Mouse (Mus musculus) layer of hippocampus, adult 11-12 months (tissue): ENCODE results near the gene Nr1h2.

Experiments
- DNase-seq: peaks from one replicate; pipeline ENCODE4 v3.0.0; 2022; ENCODE audit warnings: low spot score

Gene Nr1h2

GRCm38 (mm10) chr7:44553826-44554225 lies at the start of gene Nr1h2:
Gene Nr1h2 (minus strand): TSS chr7:44553951.
- DNase-seq, result peak; percentile 95

DNA sequence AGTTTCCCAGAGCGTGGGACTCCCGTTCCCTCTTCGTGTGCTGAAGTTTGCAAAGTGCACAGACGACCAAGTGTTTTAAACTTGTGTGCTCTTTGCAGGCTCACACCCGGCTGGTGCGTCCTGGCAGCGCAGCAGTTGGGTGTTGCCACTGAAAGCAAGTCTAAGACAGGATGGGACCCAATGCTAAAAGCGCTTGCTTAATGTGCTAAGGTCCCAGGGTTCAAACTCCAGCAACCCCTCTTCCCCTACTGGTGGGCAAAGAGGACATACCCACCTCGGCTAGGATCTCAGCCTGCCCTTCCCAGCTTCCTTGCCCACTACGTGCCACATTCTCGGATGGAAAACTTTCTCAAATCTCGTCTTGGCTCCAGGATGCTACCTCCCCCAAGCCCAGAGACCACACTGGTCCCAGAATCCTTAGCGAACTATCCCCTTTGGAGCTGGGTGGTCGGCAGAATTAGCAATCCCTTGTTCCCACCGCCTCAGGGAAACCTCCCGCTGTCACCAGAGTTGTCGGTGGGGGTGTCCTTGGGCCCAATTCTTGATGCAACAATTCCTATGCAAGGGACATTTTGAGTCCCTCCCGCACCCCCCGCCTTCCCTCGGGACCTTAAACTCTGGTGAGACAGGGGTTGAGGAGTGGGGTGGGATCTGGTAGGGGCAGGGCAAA lies 49.6 kb upstream of the Nr1h2 start:
- DNase-seq, result no peak

DNA sequence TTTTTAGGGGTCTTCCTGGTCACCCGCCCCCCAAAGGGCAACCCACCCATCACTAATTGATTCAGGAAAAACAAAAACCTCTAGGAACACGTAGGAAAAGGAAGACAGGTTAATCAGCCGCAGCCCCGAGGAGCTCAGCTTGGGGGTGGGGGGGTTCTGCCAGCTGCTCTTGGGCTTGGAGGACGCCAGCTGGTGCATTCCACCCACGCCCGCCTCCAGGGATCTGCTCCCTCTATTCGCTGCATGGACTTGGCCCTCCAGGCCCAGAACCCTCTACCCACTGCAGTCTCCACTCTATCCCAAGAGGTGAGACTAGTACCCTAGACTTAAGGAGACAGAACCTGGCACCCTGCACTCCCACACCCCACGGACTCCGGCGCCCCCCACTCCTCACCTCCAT lies 48.7 kb upstream of the Nr1h2 start:
- DNase-seq, result peak; percentile 86

DNA sequence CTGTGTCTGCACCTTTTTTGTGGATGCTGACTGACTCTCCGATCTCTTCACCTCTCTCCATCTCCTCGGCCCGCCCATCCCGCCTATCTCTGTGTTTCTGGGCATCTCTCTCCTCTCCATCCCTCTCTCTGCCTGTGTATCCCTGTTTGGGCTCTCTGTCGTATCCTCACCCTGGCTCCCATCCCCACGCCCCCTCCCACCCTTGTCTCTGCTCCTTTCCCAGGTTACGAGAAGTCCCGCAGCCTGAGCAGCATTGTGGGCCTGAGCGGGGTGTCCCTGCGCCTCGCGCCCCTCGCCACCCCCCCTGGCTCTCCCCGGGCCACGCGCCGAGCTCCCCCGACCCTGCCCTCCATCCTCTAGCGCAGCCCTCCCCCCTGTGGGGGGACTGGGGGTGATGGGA lies 47.9 kb upstream of the Nr1h2 start:
- no peak for DNase-seq

DNA sequence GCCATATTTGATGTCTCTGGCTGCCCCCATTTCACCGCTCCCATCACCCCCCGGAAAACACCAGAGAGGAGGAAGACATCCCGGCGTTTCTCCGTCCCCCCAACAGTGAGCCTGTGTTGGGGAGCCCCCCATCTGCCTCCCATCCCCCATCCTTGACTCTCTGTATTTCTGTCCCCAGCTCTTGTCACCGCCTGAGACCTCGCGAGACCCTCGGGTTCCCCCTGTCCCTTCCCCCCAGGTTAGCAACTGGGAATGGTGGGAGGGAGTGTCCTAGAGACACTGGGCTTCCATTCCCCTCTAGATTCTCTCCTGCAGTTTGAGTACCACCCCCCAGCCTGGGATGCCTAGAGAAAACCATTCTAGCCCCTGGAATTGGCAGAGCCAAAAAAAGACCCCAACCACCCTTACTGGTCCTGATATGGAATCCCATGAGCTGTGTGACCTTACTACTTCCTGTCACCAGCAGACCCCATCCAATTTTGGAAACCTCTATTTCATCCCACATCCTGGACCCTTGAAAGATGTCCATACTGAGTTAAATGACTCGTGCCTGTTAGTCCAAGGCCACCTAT lies 47.0 kb upstream of the Nr1h2 start:
- DNase-seq, result no peak

DNA sequence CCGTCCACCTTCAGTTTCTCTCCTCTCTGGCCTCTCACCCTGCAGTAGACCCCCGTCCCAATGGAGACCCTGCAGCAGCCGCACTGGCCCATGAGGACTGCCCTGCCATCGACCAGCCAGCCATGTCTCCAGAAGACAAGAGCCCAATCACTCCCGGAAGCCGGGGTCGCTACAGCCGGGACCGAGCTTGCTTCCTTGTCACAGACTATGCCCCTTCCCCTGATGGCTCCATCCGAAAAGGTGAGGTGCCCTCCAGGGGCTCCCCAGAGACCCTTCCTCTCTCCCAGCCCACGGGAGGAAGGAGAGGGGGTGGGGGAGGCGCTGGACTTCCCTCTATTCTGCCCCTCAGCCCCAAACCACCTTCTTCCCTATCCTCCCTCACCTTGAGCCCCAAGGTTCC lies 44.6 kb upstream of the Nr1h2 start:
- DNase-seq, result no peak

DNA sequence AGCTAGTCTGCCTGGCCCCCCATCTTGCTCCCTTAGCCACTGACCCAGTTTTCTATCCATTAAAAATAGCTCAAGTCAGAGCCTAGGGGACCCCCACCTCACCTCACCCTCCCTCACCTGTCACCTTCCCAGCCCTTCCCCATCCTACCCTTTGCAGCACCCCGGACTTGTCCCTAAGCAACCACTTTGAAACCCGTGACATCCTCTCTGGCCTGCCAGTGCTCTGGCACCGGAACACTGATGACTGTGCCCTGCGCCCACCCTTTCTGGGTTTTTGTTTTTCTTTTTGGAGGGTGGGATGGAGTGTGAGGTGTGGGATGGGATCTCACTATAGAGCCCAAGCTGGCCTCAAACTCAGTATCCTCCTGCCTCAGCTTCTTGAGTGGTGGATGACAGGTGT lies 43.9 kb upstream of the Nr1h2 start:
- DNase-seq, result no peak

DNA sequence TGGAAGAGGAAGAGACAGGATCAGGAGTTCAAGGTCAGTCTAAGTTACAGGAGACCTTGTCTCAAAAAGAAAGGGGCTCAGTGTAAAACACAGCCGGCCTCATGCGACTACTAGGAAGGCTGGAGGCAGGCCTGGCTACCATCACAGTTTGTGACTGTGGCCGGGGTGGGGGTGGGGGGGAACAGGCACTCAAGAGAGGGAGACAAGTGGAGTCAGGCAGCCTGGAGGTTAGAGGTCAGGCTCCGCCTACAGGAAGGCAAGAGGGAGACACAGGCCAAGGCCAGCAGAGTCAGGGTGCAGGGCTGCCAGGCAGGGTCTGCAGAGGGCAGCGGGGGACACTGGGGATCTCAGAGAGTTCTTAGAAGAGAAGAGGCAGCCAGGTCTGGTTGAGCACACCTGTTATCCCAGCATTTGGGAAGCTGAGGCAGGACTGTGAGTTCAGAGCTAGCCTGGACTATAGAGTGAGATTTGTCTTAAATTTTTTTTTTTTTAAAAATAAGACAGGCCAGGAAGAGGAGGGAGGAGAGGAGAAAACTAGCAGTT lies 43.3 kb upstream of the Nr1h2 start:
- no peak for DNase-seq

GRCm38 (mm10) chr7:44596051-44596450 lies 42.3 kb upstream of the Nr1h2 start:
- no peak for DNase-seq

GRCm38 (mm10) chr7:44595131-44595561 lies 41.4 kb upstream of the Nr1h2 start:
- no peak for DNase-seq

DNA sequence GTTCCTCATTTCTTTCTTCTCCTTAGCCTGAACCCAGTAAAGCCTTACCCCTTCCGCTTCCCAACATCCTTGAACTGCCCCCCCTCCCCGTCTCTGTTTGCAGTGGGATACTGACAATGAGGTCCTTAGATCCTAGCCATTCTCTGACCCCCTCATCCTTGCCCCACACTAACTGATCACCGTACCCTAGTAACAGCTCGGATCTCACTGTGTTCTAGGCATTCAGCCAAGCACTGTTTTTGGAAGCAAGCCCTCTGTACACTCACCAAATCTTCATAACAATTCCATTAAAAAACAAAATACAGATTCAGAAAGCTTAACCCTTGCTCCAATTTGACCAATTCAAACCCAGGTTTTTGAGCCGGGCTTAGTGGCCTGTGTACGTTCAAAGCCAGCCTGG lies 40.5 kb upstream of the Nr1h2 start:
- DNase-seq, result peak; percentile 75

DNA sequence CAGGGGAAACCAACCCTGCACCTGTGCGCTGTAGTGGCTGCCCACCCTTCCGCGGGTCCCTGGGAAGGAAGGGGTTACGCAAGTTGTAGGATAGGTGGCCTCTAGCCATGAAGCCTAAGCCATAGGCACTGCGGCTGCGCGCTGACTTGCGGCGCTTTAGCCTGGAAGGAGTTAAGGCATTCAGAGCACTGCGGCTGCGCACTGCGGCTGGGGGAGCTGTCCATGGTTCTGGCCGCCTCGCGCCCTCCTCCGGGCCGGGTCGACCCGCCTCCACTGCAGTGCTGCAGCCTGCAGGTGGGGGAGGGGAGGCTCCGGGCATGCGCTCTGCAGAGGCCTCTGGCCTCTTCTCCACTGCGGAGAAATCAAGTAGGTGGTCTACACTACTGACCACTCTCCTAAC lies 40.0 kb upstream of the Nr1h2 start:
- DNase-seq, result peak; percentile 86

DNA sequence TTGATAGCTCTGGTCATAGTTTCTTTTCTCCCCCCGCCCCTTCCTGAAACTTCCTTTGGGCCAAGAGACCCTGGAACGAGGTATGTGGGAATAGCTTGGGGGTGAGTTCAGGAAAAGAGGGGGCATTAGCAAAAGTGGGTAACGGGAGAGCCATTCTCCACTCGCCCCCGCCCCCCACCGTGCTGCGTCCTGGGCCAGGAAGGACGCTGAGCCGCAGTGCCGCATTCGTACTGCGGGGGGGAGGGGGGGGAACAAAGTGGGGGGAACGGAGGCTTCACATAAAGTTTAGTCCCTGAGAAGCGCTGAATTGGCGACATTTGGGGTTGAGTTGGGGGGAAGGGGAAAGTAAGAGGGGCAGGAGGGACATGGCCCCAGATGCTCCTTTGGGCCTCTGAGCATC lies 39.3 kb upstream of the Nr1h2 start:
- no peak for DNase-seq

GRCm38 (mm10) chr7:44591348-44592116 lies 37.8 kb upstream of the Nr1h2 start:
- DNase-seq, result no peak

DNA sequence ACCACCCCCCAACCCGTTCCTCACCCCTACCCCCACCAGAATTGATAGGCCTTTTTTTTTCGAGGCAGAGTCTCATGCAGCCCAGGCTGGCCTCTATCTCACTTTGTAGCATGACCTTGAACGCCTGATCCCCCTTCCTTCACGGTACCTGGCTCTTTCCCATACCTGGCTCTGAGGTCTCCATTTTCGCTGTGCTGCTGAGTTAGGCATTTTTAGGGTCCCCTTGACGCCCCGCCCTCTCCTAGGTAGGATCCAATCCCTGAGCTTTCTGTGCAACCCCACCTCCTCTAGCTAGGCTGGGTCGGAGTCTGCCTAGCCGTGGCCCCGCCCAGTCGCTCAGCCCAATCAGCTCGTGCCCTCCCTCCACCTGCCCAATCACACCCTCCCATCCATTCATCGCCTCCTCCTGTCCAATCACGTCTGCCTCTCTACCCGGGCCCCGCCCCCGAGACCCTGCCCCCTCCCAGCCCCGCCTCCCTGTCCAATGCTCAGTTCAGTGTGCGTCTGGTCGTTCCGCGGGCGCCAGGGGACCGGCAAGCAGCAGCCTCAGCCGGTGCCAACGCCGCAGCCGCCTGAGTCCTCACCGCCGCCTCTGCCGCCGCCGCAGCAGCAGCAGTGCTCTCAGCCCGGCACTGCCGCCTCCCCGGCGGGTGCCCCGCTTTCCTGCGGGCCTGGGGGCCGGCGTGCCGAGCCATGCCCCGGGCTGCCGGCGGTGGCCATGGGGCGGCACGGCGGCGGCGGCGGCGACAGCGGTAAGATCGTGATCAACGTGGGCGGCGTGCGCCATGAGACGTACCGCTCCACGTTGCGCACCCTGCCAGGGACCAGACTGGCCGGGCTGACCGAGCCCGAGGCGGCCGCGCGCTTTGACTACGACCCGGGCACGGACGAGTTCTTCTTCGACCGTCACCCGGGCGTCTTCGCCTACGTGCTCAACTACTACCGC lies 36.9 kb upstream of the Nr1h2 start, which contains the start of gene Kcnc3:
Gene Kcnc3 (plus strand): TSS at position 263 of the 946 bp plus-strand sequence.
- peak; percentile 92 for DNase-seq

DNA sequence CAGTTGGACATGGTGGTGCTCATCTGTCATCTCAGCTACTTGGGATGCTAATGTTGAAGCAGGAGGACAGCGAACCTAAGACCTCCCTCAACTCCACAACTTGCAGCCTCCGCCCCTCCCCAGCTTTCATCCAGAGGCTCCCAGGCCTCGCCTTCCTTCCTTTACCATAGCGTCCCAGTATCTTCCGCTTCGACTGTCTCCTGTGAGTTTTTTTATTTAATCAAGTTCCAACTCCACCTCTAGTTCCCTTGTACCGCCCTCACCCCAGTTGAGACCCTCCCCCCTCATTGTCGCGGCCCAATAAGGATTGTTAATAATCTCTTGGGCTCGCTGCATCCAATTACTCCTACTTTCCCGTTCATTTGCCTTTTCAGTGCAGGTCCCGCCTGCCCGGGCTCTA lies 36.2 kb upstream of the Nr1h2 start:
- peak; percentile 52 for DNase-seq

GRCm38 (mm10) chr7:44589149-44589548 lies 35.4 kb upstream of the Nr1h2 start:
- peak; percentile 73 for DNase-seq

GRCm38 (mm10) chr7:44588338-44588737 lies 34.6 kb upstream of the Nr1h2 start:
- no peak for DNase-seq

DNA sequence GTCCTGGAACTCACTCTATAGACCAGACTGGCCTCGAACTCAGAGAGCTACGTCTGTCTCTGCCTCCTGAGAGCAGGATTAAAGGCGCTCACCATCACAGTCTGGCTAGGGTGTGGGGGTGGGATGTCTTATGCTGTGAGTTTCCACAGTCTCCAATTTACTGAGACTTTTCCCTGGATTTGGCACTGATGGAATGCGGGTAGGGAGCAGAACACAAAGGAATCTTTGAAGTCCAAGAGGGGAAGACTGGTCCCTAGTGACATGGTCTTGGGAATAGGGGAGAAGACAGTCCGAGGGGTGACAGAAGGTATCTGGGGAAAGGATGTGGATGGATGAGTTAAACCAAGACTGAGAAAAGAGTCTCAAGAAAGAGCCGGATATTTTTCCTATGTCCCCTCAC lies 33.9 kb upstream of the Nr1h2 start:
- no peak for DNase-seq

DNA sequence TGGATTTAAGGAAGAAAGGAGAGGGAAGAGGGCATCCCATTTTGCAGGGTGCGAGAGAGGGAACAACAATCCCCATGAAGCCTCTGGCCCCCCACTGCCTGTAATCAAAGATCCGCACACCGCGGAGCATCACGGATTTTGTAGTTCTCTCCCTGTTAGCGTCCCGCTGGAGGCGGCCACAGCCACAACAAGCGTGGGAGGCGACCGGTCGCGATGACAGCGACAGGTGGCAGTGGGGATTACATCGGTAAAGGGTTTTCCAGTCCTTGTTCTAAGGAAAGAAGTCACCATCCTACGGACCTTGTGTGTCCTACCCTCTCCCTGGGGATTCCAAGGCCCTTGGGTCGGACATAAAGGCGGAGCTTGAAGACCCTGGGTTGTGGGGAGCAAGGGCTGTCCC lies 33.2 kb upstream of the Nr1h2 start:
- DNase-seq, result peak; percentile 84

DNA sequence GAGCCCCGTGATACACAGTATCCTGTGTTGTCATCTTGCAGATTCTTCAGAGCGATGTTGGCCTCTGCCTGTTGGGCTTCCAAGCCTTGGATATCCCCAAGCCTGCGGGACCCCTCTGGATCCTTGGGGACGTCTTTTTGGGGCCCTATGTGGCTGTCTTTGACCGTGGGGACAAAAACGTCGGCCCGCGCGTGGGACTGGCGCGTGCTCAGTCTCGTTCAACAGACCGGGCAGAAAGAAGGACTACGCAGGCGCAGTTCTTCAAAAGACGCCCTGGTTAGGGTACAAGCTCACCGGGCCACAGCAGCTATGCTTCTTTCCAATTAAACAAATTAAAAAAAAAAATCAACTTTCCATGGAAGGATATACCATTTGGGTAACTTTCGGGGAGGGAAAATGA lies 32.8 kb upstream of the Nr1h2 start:
- DNase-seq, result peak; percentile 71

DNA sequence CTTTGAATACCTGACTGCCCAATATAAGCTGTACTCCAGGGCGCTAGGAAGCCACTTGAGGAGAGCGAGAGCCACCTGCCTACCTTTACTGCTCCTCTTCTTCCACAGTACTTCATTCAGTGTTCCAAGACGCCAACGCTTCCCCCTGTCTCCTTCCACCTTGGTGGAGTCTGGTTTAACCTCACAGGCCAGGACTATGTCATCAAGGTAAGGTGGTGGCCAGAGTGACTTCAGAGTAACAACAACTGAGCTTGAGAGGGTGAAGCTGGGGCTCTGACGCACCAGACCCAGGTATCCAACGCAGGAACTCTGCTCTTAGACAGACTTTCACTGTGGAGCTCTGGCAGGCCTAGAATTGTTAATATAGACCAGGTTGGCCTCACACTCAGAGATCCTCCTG lies 31.9 kb upstream of the Nr1h2 start:
- no peak for DNase-seq
